Mouse (Mus musculus) G1E (cell line): Measurements from ENCODE around the gene Pdzrn4.

Experiments
- CTCF ChIP-seq: IDR thresholded peaks from 2 replicates; pipeline ENCODE4 v1.5.1; 2012; ENCODE audit warnings: low read depth, low read length, inconsistent platforms, mixed read lengths
- GATA1 ChIP-seq: IDR thresholded peaks from 2 replicates; pipeline ENCODE4 v1.6.1; 2012; ENCODE audit warnings: borderline replicate concordance, low read length, inconsistent platforms, mixed read lengths
- GATA2 ChIP-seq: IDR thresholded peaks from 2 replicates; pipeline ENCODE4 v1.6.1; 2012; ENCODE audit warnings: low read depth, low read length, inconsistent platforms, borderline replicate concordance
- POLR2AphosphoS5 ChIP-seq: IDR thresholded peaks from 2 replicates; pipeline ENCODE4 v1.6.1; 2012; ENCODE audit warnings: low read depth, low read length, inconsistent platforms; ENCODE audit not compliant: insufficient replicate concordance
- TAL1 ChIP-seq: conservative IDR thresholded peaks from 2 replicates; pipeline ENCODE4 v1.6.1; 2012; ENCODE audit warnings: low read depth, low read length, inconsistent platforms, mixed read lengths

- TF ChIP-seq CTCF, result no peak
- no peak for TF ChIP-seq POLR2AphosphoS5
- TF ChIP-seq GATA1, result no peak
- TF ChIP-seq TAL1, result no peak
- no peak for TF ChIP-seq GATA2
Measured at GRCm38 (mm10) chr15:92525416-92525815, 128.7 kb downstream of the Pdzrn4 start.
